In the genomic region with DNA sequence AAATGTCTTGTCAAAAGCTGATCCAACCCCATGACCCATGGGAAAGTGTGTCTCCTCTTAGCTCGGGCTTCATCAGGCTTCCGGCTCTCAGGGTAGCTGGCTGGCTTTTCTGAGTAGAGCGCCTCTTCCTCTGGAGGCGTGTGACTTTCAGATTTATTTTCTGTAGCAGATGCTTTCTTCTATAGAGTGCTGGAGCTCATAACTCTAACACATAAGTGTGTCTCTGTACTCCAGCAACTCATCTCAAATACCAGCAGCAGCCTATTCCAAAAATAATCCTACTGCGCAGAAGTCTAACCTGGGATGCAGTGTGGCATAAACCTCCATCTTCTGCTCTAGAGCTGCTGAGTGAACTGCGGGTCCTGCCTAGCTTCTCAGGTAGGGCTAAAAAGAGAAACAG, we compare ENCODE assay signal across 14 mouse cellular contexts.
DNase-seq lines count a peak whose midpoint lies in the region.
"Had no signal": no experiment of that assay in that cellular context is flagged by ENCODE, and none has a peak within 500 bp of the region (broad histone marks: within the 10 kb centered on the region; RNA-seq: fewer than 3 reads in every experiment).

No protein-coding gene starts in this region.

- intact Hi-C loops in left cerebral cortex, postnatal 14 days (cut with DNase I): no loop called here

- DNase-seq in layer of hippocampus, adult 11-12 months (ENCODE audit: low spot score): peak; percentile 9
- DNase-seq in layer of hippocampus, postnatal 14 days (ENCODE audit: low spot score in 2 of 2): no peak
- peak; percentile 35 for DNase-seq in right cerebral cortex, adult 18-20 months
- no peak for DNase-seq in right cerebral cortex, postnatal 4 days
- DNase-seq in left cerebral cortex, postnatal 14 days (ENCODE audit: low spot score in 2 of 2): peak; percentile 9 to 25
- peak; percentile 76 for DNase-seq in telencephalon, adult 2 months (ENCODE audit: low read depth, low spot score)
- DNase-seq in retina, postnatal 1 day: no peak
- DNase-seq: adrenal gland, postnatal 10 days; cerebellum, adult 18-20 months; cerebellum, adult 9-11 months; cerebellum, postnatal 36 days; gastrocnemius, adult 2 months; gastrocnemius, postnatal 25 days; heart, postnatal 14 days had no signal

Comparison
In these comparisons a context has a peak if more than half of its experiments do, and no peak if none do; other contexts are left out.
1. DNase-seq: peak in layer of hippocampus, adult 11-12 months (single experiment), right cerebral cortex, adult 18-20 months (single experiment), left cerebral cortex, postnatal 14 days (2 of 2) and telencephalon, adult 2 months (single experiment); none in layer of hippocampus, postnatal 14 days (0 of 2), right cerebral cortex, postnatal 4 days (single experiment) and retina, postnatal 1 day (single experiment).